Mouse (Mus musculus) CH12.LX (cell line): ENCODE data around the gene C2cd4a.

ENCODE experiments used
- CTCF ChIP-seq, 2 experiments: IDR thresholded peaks in 1 of 2; conservative IDR thresholded peaks in 1 of 2; 2 replicates each; pipeline ENCODE4 v1.5.1; 2011 to 2012; ENCODE audit warnings: low read depth in 2 of 2, low read length in 2 of 2, improper control_type of control experiment in 1 of 2, inconsistent platforms in 1 of 2, mild to moderate bottlenecking in 1 of 2, moderate library complexity in 1 of 2
- EP300 ChIP-seq: IDR thresholded peaks from 2 replicates; pipeline ENCODE4 v1.6.1; 2011; ENCODE audit warnings: low read length, improper control_type of control experiment
- USF1 ChIP-seq: IDR thresholded peaks from 2 replicates; pipeline ENCODE4 v1.6.1; 2014; ENCODE audit warnings: low read depth, mild to moderate bottlenecking, inconsistent platforms, low read length, improper control_type of control experiment
- ZC3H11A ChIP-seq: IDR thresholded peaks from 2 replicates; pipeline ENCODE4 v1.6.1; 2012; ENCODE audit warnings: low read depth, mild to moderate bottlenecking, inconsistent platforms, low read length, improper control_type of control experiment
- ZMIZ1 ChIP-seq: IDR thresholded peaks from 2 replicates; pipeline ENCODE4 v1.6.1; 2012; ENCODE audit warnings: low read depth, mild to moderate bottlenecking, inconsistent platforms, low read length, improper control_type of control experiment

DNA sequence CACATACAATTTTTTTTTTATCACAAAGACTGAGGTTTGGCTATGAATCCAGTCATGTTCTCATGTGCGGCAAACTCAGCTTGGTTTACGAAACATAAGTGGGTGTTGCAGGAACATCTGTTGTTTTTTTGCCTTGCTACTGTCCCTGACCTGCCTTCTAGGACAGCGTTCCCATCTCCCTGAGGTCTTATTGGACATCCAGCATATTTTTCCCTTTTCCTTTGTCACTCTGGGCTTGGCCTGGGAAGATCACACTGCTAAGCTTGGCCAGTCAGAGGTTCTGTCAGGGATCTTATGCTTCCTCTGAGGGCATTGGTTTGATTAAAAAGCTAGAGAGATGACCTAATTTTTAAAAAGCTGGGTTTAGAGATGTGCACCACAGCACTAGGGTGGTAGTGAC, 21.0 kb downstream of the C2cd4a start:
- TF ChIP-seq CTCF (conservative IDR thresholded peaks at IDR 0.05 in 1 of 2, IDR thresholded peaks at IDR 0.05 in 1 of 2; ENCODE audit: low read depth in 2 of 2, low read length in 2 of 2) = no peak
- no peak for TF ChIP-seq EP300
- no peak for TF ChIP-seq ZMIZ1
- TF ChIP-seq ZC3H11A = no peak
- TF ChIP-seq USF1 = no peak
